Mouse (Mus musculus) neural tube, embryonic 13.5 days (tissue): Measurements from ENCODE around the gene Gpx3. TPM values are rescaled to one million over a fixed set of nuclear protein-coding genes. Genes with fewer than 3 reads are reported as not detected.

Experiments
- ATAC-seq: fragments of 200-750 bp; cut with Nextera tagmentation; 2 replicates; pipeline ENCODE4 v1.8.0; 2017; ENCODE audit warnings: low read depth, mild to moderate bottlenecking, moderate TSS enrichment, moderate library complexity
- H3K27ac ChIP-seq: fragments of 300-500 bp; sonication (generic); replicated peaks from 2 replicates; pipeline ENCODE4 v1.5.1; 2015; ENCODE audit warnings: moderate library complexity, mild to moderate bottlenecking, inconsistent platforms
- H3K27me3 ChIP-seq: fragments of 300-500 bp; sonication (generic); 2 replicates; pipeline ENCODE4 v1.6.1; 2015; ENCODE audit warnings: mild to moderate bottlenecking, inconsistent platforms
- H3K36me3 ChIP-seq: fragments of 300-500 bp; sonication (generic); 2 replicates; pipeline ENCODE4 v1.6.1; 2015; ENCODE audit warnings: mild to moderate bottlenecking, inconsistent platforms
- H3K4me1 ChIP-seq: fragments of 300-500 bp; sonication (generic); replicated peaks from 2 replicates; pipeline ENCODE4 v1.6.1; 2015; ENCODE audit warnings: inconsistent platforms
- H3K4me2 ChIP-seq: fragments of 300-500 bp; sonication (generic); 2 replicates; pipeline ENCODE4 v1.6.1; 2015; ENCODE audit warnings: inconsistent platforms, mild to moderate bottlenecking, moderate library complexity
- H3K4me3 ChIP-seq: fragments of 300-500 bp; sonication (generic); 2 replicates; pipeline ENCODE4 v1.5.1; 2015; ENCODE audit warnings: mild to moderate bottlenecking, inconsistent platforms
- H3K9ac ChIP-seq: fragments of 300-500 bp; sonication (generic); 2 replicates; pipeline ENCODE4 v1.6.1; 2015; ENCODE audit warnings: moderate library complexity, mild to moderate bottlenecking, inconsistent platforms
- H3K9me3 ChIP-seq: fragments of 300-500 bp; sonication (generic); 2 replicates; pipeline ENCODE4 v1.6.1; 2016; ENCODE audit warnings: inconsistent platforms
- WGBS: fragments of 180-500 bp; shearing (Covaris S2); methylation state at CpG from one replicate; pipeline ENCODE4 v1.1.7; 2015; 5-methylcytosine and 5-hydroxymethylcytosine counted together
- polyA plus RNA-seq: library from polyadenylated mRNA; unstranded; fragments of >200 nt; fragmentation: Nextera tagmentation; extraction: Ambion mirVana; gene quantifications from 2 replicates; pipeline ENCODE4 v1.2.1, GENCODE M21; 2015

The Gpx3 gene
- polyA plus RNA-seq, 1 experiment from 2014 or later: 71.8 TPM

- 85% methylated on average over 4 of the region's 4 CpGs for WGBS
- ATAC-seq: no peak
- H3K9me3 ChIP-seq: no peaks in the 10 kb centered on the region
- no peaks in the 10 kb centered on the region for H3K27me3 ChIP-seq
- no peak overlapping the region for H3K4me3 ChIP-seq
- peaks cover 29% of the 10 kb centered on the region for H3K36me3 ChIP-seq
- no peak overlapping the region for H3K4me2 ChIP-seq
- H3K9ac ChIP-seq: no peak overlapping the region
- no peak overlapping the region for H3K27ac ChIP-seq
- peaks cover 20% of the 10 kb centered on the region for H3K4me1 ChIP-seq
Measured at GRCm38 (mm10) chr11:54906466-54906865, 4.2 kb downstream of the Gpx3 start.

DNA sequence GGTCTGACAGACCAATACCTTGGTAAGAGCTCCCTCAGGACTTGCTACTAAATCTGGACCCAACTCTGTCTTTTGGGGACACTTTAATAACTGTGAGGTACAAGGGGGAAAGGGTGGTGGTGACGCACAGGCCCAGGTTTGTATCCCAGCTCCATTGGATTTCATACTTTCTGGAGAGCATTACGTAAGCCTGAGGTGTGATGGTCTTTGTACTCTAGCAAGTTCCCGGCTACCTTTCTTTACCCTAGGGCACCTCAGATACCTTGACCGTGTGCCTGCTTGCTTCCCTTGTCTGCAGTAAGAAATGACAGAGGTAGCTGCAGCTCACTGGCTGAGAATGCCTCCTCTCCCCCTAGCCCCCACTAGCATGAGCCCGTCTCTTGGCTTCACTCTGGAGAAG lies 5.0 kb downstream of the Gpx3 start:
- no peak overlapping the region for H3K4me2 ChIP-seq
- WGBS: 93% methylated on average over 5 of the region's 5 CpGs
- peaks cover 18% of the 10 kb centered on the region for H3K4me1 ChIP-seq
- ATAC-seq: no peak
- H3K27me3 ChIP-seq: no peaks in the 10 kb centered on the region
- H3K27ac ChIP-seq: no peak overlapping the region
- no peak overlapping the region for H3K9ac ChIP-seq
- H3K9me3 ChIP-seq: no peaks in the 10 kb centered on the region
- H3K36me3 ChIP-seq: peaks cover 35% of the 10 kb centered on the region
- no peak overlapping the region for H3K4me3 ChIP-seq

- peaks cover 54% of the 10 kb centered on the region for H3K36me3 ChIP-seq
- 92% methylated on average over 11 of the region's 11 CpGs for WGBS
- peaks cover 3% of the 10 kb centered on the region; the same call in 1 of the 2 replicates for H3K4me1 ChIP-seq
- no peak overlapping the region for H3K4me3 ChIP-seq
- H3K9ac ChIP-seq: no peak overlapping the region
- ATAC-seq: no peak
- no peak overlapping the region for H3K27ac ChIP-seq
- no peaks in the 10 kb centered on the region for H3K9me3 ChIP-seq
- no peaks in the 10 kb centered on the region for H3K27me3 ChIP-seq
- no peak overlapping the region for H3K4me2 ChIP-seq
Measured at GRCm38 (mm10) chr11:54909273-54909672, 7.0 kb downstream of the Gpx3 start.

- Histone ChIP-seq H3K4me3 (no peak overlapping the region), H3K9ac (no peak overlapping the region), H3K27ac (no peak overlapping the region), H3K4me2 (no peak overlapping the region), H3K36me3 (peaks cover 63% of the 10 kb centered on the region), H3K4me1 (no peaks in the 10 kb centered on the region), H3K9me3 (no peaks in the 10 kb centered on the region), H3K27me3 (no peaks in the 10 kb centered on the region)
- WGBS: 92% methylated on average over 12 of the region's 12 CpGs
- no peak for ATAC-seq
Measured at GRCm38 (mm10) chr11:54910081-54910665, 7.9 kb downstream of the Gpx3 start.

- 97% methylated on average over 3 of the region's 3 CpGs for WGBS
- Histone ChIP-seq H3K9ac (no peak overlapping the region), H3K27ac (no peak overlapping the region)
Measured at GRCm38 (mm10) chr11:54911201-54911600, 8.9 kb downstream of the Gpx3 start.

GRCm38 (mm10) chr11:54911671-54912502 lies 9.6 kb downstream of the Gpx3 start:
- no peaks in the 10 kb centered on the region for H3K27me3 ChIP-seq
- H3K9ac ChIP-seq: no peak overlapping the region
- H3K9me3 ChIP-seq: no peaks in the 10 kb centered on the region
- no peak overlapping the region for H3K4me3 ChIP-seq
- H3K4me1 ChIP-seq: no peaks in the 10 kb centered on the region
- H3K4me2 ChIP-seq: no peak overlapping the region
- H3K27ac ChIP-seq: no peak overlapping the region
- WGBS: 89% methylated on average over 7 of the region's 7 CpGs
- H3K36me3 ChIP-seq: peaks cover 80% of the 10 kb centered on the region
- ATAC-seq: no peak

More at GRCm38 (mm10) chr11:54911201-54911600, 8.9 kb downstream of the Gpx3 start:
- Histone ChIP-seq H3K27me3 (no peaks in the 10 kb centered on the region), H3K4me3 (no peak overlapping the region), H3K4me1 (no peaks in the 10 kb centered on the region), H3K4me2 (no peak overlapping the region), H3K36me3 (peaks cover 73% of the 10 kb centered on the region), H3K9me3 (no peaks in the 10 kb centered on the region)
- no peak for ATAC-seq

DNA sequence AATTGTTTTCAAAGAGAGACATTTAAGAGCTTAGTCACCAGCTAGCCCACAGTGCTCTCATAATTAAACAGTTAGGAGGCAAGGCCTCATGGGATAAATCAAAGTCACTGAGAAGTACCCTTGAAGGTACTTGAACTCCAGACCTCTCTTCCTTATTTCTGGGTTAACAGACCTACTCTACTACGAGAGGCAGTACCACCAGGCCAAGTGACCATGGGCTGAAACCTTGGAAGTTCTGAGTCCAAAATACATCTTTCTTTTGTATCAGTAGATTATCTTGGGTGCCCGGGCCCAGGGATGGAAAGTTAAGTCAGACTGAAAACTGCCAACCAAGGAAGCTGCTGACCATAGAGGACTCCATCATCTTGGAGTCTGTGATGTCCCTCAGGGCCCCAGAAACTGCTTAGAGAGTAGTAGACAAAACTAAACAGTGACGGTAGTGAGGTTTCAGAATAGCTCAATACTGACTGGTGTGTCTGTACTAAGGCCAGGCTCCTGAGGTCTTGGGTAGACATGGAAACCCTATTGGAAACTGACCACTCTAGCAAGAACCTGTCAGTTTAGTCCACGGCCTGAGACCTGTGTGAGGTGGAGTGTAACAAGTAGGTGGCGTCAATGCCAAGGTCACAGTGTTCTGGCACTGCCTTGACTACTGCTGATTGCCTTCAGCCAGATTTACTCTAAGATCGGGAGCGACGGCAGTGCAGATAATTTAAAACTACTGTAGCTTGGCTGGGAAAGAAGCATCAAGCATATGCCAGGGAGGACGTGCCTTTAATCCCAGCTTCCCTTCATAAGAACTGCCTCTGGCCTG lies 10.5 kb downstream of the Gpx3 start:
- H3K9ac ChIP-seq: no peak overlapping the region
- ATAC-seq: no peak
- H3K9me3 ChIP-seq: no peaks in the 10 kb centered on the region
- no peak overlapping the region for H3K4me2 ChIP-seq
- H3K27ac ChIP-seq: no peak overlapping the region
- no peaks in the 10 kb centered on the region for H3K4me1 ChIP-seq
- WGBS: 92% methylated on average over 9 of the region's 9 CpGs
- no peaks in the 10 kb centered on the region for H3K27me3 ChIP-seq
- H3K4me3 ChIP-seq: no peak overlapping the region
- peaks cover 88% of the 10 kb centered on the region for H3K36me3 ChIP-seq

GRCm38 (mm10) chr11:54913841-54914240 lies 11.6 kb downstream of the Gpx3 start:
- H3K4me2 ChIP-seq: no peak overlapping the region
- WGBS: 96% methylated on average over 5 of the region's 5 CpGs
- H3K4me3 ChIP-seq: no peak overlapping the region
- no peak overlapping the region for H3K27ac ChIP-seq
- no peaks in the 10 kb centered on the region for H3K4me1 ChIP-seq
- no peaks in the 10 kb centered on the region for H3K9me3 ChIP-seq
- ATAC-seq: no peak
- no peak overlapping the region for H3K9ac ChIP-seq
- no peaks in the 10 kb centered on the region for H3K27me3 ChIP-seq
- H3K36me3 ChIP-seq: peaks cover 97% of the 10 kb centered on the region

GRCm38 (mm10) chr11:54917461-54917860 lies 15.2 kb downstream of the Gpx3 start:
- no peaks in the 10 kb centered on the region for H3K9me3 ChIP-seq
- ATAC-seq: no peak
- H3K4me2 ChIP-seq: no peak overlapping the region
- 97% methylated on average over 7 of the region's 7 CpGs for WGBS
- H3K36me3 ChIP-seq: peaks cover 91% of the 10 kb centered on the region
- H3K4me3 ChIP-seq: no peak overlapping the region
- H3K4me1 ChIP-seq: no peaks in the 10 kb centered on the region
- no peak overlapping the region for H3K9ac ChIP-seq
- H3K27me3 ChIP-seq: no peaks in the 10 kb centered on the region
- no peak overlapping the region for H3K27ac ChIP-seq

GRCm38 (mm10) chr11:54918273-54918672 lies 16.0 kb downstream of the Gpx3 start:
- H3K4me3 ChIP-seq: no peak overlapping the region
- no peak overlapping the region for H3K9ac ChIP-seq
- ATAC-seq: no peak
- H3K27ac ChIP-seq: no peak overlapping the region
- H3K27me3 ChIP-seq: no peaks in the 10 kb centered on the region
- 89% methylated on average over 4 of the region's 4 CpGs for WGBS
- H3K36me3 ChIP-seq: peaks cover 91% of the 10 kb centered on the region
- no peaks in the 10 kb centered on the region for H3K9me3 ChIP-seq
- H3K4me1 ChIP-seq: no peaks in the 10 kb centered on the region
- no peak overlapping the region for H3K4me2 ChIP-seq

- Histone ChIP-seq H3K27me3 (no peaks in the 10 kb centered on the region), H3K4me3 (no peak overlapping the region), H3K27ac (no peak overlapping the region), H3K4me2 (no peak overlapping the region), H3K36me3 (peaks cover 93% of the 10 kb centered on the region), H3K9ac (no peak overlapping the region), H3K4me1 (no peaks in the 10 kb centered on the region), H3K9me3 (no peaks in the 10 kb centered on the region)
- no peak for ATAC-seq
- WGBS: 87% methylated on average over 11 of the region's 11 CpGs
Measured at GRCm38 (mm10) chr11:54920127-54920972, 18.1 kb downstream of the Gpx3 start.
